Mouse (Mus musculus) myocyte (in vitro differentiated cells): Measurements from ENCODE around the gene Plekha7.
A peak's percentile ranks its signal among the peaks of the same experiment; 100 is the strongest.

Experiments used
- CEBPB ChIP-seq: IDR thresholded peaks from 2 replicates; pipeline ENCODE4 v1.6.1; 2011; ENCODE audit warnings: mild to moderate bottlenecking, moderate library complexity; ENCODE audit not compliant: poor library complexity, insufficient read depth, severe bottlenecking
- MYOD1 ChIP-seq, 3 experiments: IDR thresholded peaks; one replicate each; pipeline ENCODE4 v1.6.1; 2011; ENCODE audit warnings: control low read depth in 2 of 3, low read depth in 2 of 3, mild to moderate bottlenecking in 2 of 3, moderate library complexity in 1 of 3; ENCODE audit not compliant: insufficient read length in 2 of 3, control insufficient read depth in 1 of 3
- MYOG ChIP-seq, 3 experiments: IDR thresholded peaks; one replicate each; pipeline ENCODE4 v1.6.1; 2011; ENCODE audit warnings: control low read depth in 2 of 3, low read depth in 2 of 3, mild to moderate bottlenecking in 2 of 3; ENCODE audit not compliant: insufficient read length in 2 of 3, control insufficient read depth in 1 of 3, insufficient read depth in 1 of 3
- POLR2A ChIP-seq: IDR thresholded peaks from one replicate; pipeline ENCODE4 v1.6.1; 2011; ENCODE audit warnings: low read depth, mild to moderate bottlenecking, control low read depth, moderate library complexity; ENCODE audit not compliant: insufficient read length
- POLR2AphosphoS2 ChIP-seq: IDR thresholded peaks from one replicate; pipeline ENCODE4 v1.6.1; 2011; ENCODE audit warnings: low read depth, control low read depth; ENCODE audit not compliant: insufficient read length
- TCF12 ChIP-seq: IDR thresholded peaks from one replicate; pipeline ENCODE4 v1.6.1; 2011; ENCODE audit warnings: mild to moderate bottlenecking, control low read depth; ENCODE audit not compliant: poor library complexity, insufficient read depth, severe bottlenecking
- USF1 ChIP-seq: IDR thresholded peaks from one replicate; pipeline ENCODE4 v1.6.1; 2011; ENCODE audit warnings: low read depth, mild to moderate bottlenecking, control low read depth, moderate library complexity

- TF ChIP-seq POLR2A (no peak), POLR2AphosphoS2 (no peak), CEBPB (no peak), USF1 (no peak), MYOG (IDR thresholded peaks at IDR 0.05; ENCODE audit: control insufficient read depth in 1 of 3, insufficient read depth in 1 of 3, insufficient read length in 2 of 3, low read depth in 2 of 3) (peak in 1 of 3 experiments; percentile 19), TCF12 (no peak), MYOD1 (IDR thresholded peaks at IDR 0.05; ENCODE audit: control insufficient read depth in 1 of 3, insufficient read length in 2 of 3, low read depth in 2 of 3) (peak in 1 of 3 experiments; percentile 11)
Measured at GRCm38 (mm10) chr7:116182451-116182850, 125.7 kb downstream of the Plekha7 start.
